Mouse (Mus musculus): ENCODE data around the gene Poldip3.

DNA sequence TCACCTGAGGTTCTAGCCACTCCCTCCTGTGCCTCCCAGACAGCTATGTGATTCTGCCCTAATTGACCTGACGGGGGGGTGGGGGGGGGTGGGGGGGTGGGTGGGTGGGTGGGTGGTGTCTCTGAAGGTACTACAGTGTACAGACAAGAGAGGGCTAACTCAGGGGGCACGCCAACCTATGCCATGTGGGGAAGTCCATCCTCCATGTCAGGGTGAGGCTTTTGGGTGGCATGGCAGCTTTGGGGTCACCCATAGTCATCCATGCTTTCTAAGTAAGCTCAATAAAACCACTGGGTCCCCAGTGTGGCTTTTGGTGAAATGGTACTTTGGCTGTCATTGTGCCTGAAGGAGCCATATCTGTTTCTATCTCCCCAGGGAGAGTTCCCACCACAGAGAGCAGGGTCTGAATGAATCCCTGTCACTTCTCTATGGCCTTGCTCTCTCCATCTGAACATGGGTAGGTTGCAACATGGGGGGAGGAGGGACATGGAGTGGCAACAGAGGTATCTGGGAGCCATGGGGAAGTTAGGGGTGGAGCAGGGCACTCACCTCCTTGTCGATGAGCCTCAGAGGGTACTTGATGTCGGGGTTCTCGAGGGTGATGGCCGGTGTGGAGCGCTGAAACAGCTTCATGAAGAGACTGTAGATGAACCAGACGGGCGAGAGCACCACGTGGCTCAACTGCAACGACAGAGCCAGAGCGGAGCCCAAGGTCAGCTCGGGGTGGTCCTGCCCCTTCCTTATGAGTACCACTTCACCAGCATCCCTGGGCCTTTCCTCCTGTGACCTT lies 16.5 kb upstream of the Poldip3 start:
- TF ChIP-seq CTCF (IDR thresholded peaks at IDR 0.05; ENCODE audit: low read depth, low read length) (no peak), EP300 (IDR thresholded peaks at IDR 0.05; ENCODE audit: insufficient read depth, low read depth, low read length) (no peak)

Measured in ES-Bruce4 (cell line).